Mouse (Mus musculus) C2C12 (cell line): ENCODE results near the gene Rcor1.

Source experiments
- CTCF ChIP-seq: IDR thresholded peaks from one replicate; pipeline ENCODE4 v1.5.1; 2011; ENCODE audit not compliant: control insufficient read depth, insufficient read depth, insufficient read length
- MAX ChIP-seq: IDR thresholded peaks from one replicate; pipeline ENCODE4 v1.6.1; 2011; ENCODE audit warnings: mild to moderate bottlenecking, control low read depth
- MYOG ChIP-seq: IDR thresholded peaks from one replicate; pipeline ENCODE4 v1.6.1; 2011; ENCODE audit not compliant: control insufficient read depth, insufficient read length; ENCODE audit errors: extremely low read depth
- USF1 ChIP-seq: IDR thresholded peaks from one replicate; pipeline ENCODE4 v1.6.1; 2011; ENCODE audit warnings: low read depth, mild to moderate bottlenecking, control low read depth, moderate library complexity

DNA sequence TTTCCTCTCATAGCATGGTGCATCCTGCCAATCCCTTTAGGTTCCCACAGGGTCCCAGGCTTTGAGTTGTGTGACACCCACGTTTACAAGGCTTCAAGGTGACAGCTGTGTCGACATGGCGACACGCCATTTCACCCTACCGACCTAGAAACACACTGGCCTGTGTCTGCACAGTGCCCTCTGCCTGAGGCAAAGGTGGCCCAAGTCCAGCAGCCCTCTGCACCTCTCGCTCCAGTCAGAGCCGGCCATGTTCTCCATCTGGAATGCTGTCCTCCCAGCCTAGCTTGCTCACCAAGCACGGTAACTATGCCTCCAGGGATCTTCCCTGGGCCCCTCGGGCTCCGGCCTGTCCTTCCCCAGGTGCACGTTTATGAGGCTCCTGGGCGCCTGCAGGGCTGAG lies 46.4 kb upstream of the Rcor1 start:
- TF ChIP-seq CTCF = no peak
- TF ChIP-seq MYOG = no peak
- TF ChIP-seq MAX = no peak
- TF ChIP-seq USF1 = no peak
